Mouse (Mus musculus) CH12.LX (cell line): Measurements from ENCODE around the gene Tcf7l1.

ENCODE experiments used
- RAD21 ChIP-seq: IDR thresholded peaks from 2 replicates; pipeline ENCODE4 v1.6.1; 2011; ENCODE audit warnings: low read depth, mild to moderate bottlenecking, low read length, improper control_type of control experiment, moderate library complexity
- SMC3 ChIP-seq: IDR thresholded peaks from 2 replicates; pipeline ENCODE4 v1.6.1; 2011; ENCODE audit warnings: low read depth, low read length, improper control_type of control experiment

- no peak for TF ChIP-seq RAD21
- no peak for TF ChIP-seq SMC3
Measured at GRCm38 (mm10) chr6:72622917-72623316, 166.1 kb downstream of the Tcf7l1 start.
